Mouse (Mus musculus) heart, embryonic 12.5 days (tissue): ENCODE measurements around the gene Nup214. TPM values are rescaled to one million over a fixed set of nuclear protein-coding genes. Genes with fewer than 3 reads are reported as not detected.

Source experiments
- ATAC-seq: fragments of 200-750 bp; cut with Nextera tagmentation; 2 replicates; pipeline ENCODE4 v1.8.0; 2017; ENCODE audit warnings: moderate TSS enrichment, moderate library complexity; ENCODE audit not compliant: insufficient number of reproducible peaks, low FRiP score
- H3K27ac ChIP-seq: fragments of 300-500 bp; sonication (generic); 2 replicates; pipeline ENCODE4 v1.5.1; 2016; ENCODE audit warnings: mild to moderate bottlenecking, moderate library complexity; ENCODE audit not compliant: poor library complexity, severe bottlenecking
- H3K27me3 ChIP-seq: fragments of 300-500 bp; sonication (generic); replicated peaks from 2 replicates; pipeline ENCODE4 v1.6.1; 2016; ENCODE audit warnings: mild to moderate bottlenecking, moderate library complexity
- H3K36me3 ChIP-seq: fragments of 300-500 bp; sonication (generic); 2 replicates; pipeline ENCODE4 v1.6.1; 2016; ENCODE audit warnings: mild to moderate bottlenecking, moderate library complexity
- H3K4me1 ChIP-seq: fragments of 300-500 bp; sonication (generic); replicated peaks from 2 replicates; pipeline ENCODE4 v1.6.1; 2016; ENCODE audit warnings: mild to moderate bottlenecking
- H3K4me2 ChIP-seq: fragments of 300-500 bp; sonication (generic); 2 replicates; pipeline ENCODE4 v1.6.1; 2016; ENCODE audit warnings: mild to moderate bottlenecking, moderate library complexity
- H3K4me3 ChIP-seq: fragments of 300-500 bp; sonication (generic); 2 replicates; pipeline ENCODE4 v1.5.1; 2016; ENCODE audit warnings: mild to moderate bottlenecking
- H3K9ac ChIP-seq: fragments of 300-500 bp; sonication (generic); 2 replicates; pipeline ENCODE4 v1.6.1; 2016; ENCODE audit warnings: mild to moderate bottlenecking, moderate library complexity
- H3K9me3 ChIP-seq: fragments of 300-500 bp; sonication (generic); replicated peaks from 2 replicates; pipeline ENCODE4 v1.6.1; 2016; ENCODE audit warnings: mild to moderate bottlenecking, moderate library complexity
- WGBS: fragments of 180-500 bp; shearing (Covaris S2); methylation state at CpG from one replicate; pipeline ENCODE4 v1.1.7; 2016; 5-methylcytosine and 5-hydroxymethylcytosine counted together
- polyA plus RNA-seq: library from polyadenylated mRNA; unstranded; fragments of >200 nt; fragmentation: Nextera tagmentation; extraction: Ambion mirVana; gene quantifications from 2 replicates; pipeline ENCODE4 v1.2.1, GENCODE M21; 2016

Nup214 gene
- polyA plus RNA-seq, 1 experiment from 2014 or later: 59.8 TPM

- Histone ChIP-seq H3K4me1 (peaks cover 86% of the 10 kb centered on the region), H3K4me2 (no peak overlapping the region), H3K4me3 (no peak overlapping the region), H3K9me3 (no peaks in the 10 kb centered on the region), H3K27me3 (no peaks in the 10 kb centered on the region), H3K9ac (no peak overlapping the region), H3K36me3 (peaks cover 7% of the 10 kb centered on the region; the same call in 1 of the 2 replicates), H3K27ac (peak overlapping the region; percentile 91)
- 73% methylated on average over 4 of the region's 4 CpGs for WGBS
- no peak for ATAC-seq
These were observed 83.6 kb downstream of the Nup214 start for GRCm38 (mm10) chr2:32057794-32058193.

GRCm38 (mm10) chr2:32058241-32058640 is 84.0 kb downstream of the Nup214 start:
- H3K4me1 ChIP-seq: peaks cover 90% of the 10 kb centered on the region

GRCm38 (mm10) chr2:32058716-32059115 is 84.5 kb downstream of the Nup214 start:
- 44% methylated on average over 5 of the region's 5 CpGs for WGBS
- H3K4me1 ChIP-seq: peaks cover 90% of the 10 kb centered on the region
- H3K27ac ChIP-seq: peak overlapping the region; percentile 91; the same call in 1 of the 2 replicates

More at GRCm38 (mm10) chr2:32058241-32058640, 84.0 kb downstream of the Nup214 start:
- Histone ChIP-seq H3K9ac (no peak overlapping the region), H3K27me3 (no peaks in the 10 kb centered on the region), H3K4me2 (no peak overlapping the region), H3K27ac (peak overlapping the region; percentile 91; the same call in 1 of the 2 replicates), H3K9me3 (no peaks in the 10 kb centered on the region), H3K36me3 (peaks cover 7% of the 10 kb centered on the region; the same call in 1 of the 2 replicates), H3K4me3 (no peak overlapping the region)
- no peak for ATAC-seq
- 82% methylated on average over 9 of the region's 9 CpGs for WGBS

GRCm38 (mm10) chr2:32059613-32060012 is 85.4 kb downstream of the Nup214 start:
- ATAC-seq: no peak
- H3K27ac ChIP-seq: peak overlapping the region; percentile 41
- peaks cover 93% of the 10 kb centered on the region for H3K4me1 ChIP-seq
- no peaks in the 10 kb centered on the region for H3K9me3 ChIP-seq
- no peak overlapping the region for H3K4me2 ChIP-seq
- 0 out of 2 replicates have a peak overlapping the region, but pooled peaks have one; percentile 28 for H3K9ac ChIP-seq
- H3K36me3 ChIP-seq: no peaks in the 10 kb centered on the region
- H3K4me3 ChIP-seq: no peak overlapping the region
- no peaks in the 10 kb centered on the region for H3K27me3 ChIP-seq
- 36% methylated on average over 6 of the region's 6 CpGs for whole genome bisulfite sequencing

More at GRCm38 (mm10) chr2:32058716-32059115, 84.5 kb downstream of the Nup214 start:
- Histone ChIP-seq H3K4me3 (no peak overlapping the region), H3K4me2 (no peak overlapping the region), H3K36me3 (peaks cover 3% of the 10 kb centered on the region; the same call in 1 of the 2 replicates), H3K9ac (no peak overlapping the region), H3K9me3 (no peaks in the 10 kb centered on the region), H3K27me3 (no peaks in the 10 kb centered on the region)
- no peak for ATAC-seq

- Histone ChIP-seq H3K27ac (peak overlapping the region; percentile 96), H3K27me3 (no peaks in the 10 kb centered on the region), H3K4me3 (no peak overlapping the region), H3K9ac (peak overlapping the region; percentile 28; the same call in 1 of the 2 replicates), H3K9me3 (no peaks in the 10 kb centered on the region), H3K4me1 (peaks cover 93% of the 10 kb centered on the region), H3K4me2 (no peak overlapping the region), H3K36me3 (no peaks in the 10 kb centered on the region)
- WGBS: 59% methylated on average over 6 of the region's 6 CpGs
- no peak for ATAC-seq
These were observed 86.1 kb downstream of the Nup214 start for GRCm38 (mm10) chr2:32060228-32060805.

- no peak overlapping the region for H3K9ac ChIP-seq
- H3K9me3 ChIP-seq: no peaks in the 10 kb centered on the region
- peaks cover 97% of the 10 kb centered on the region for H3K4me1 ChIP-seq
- 50% methylated on average over 2 of the region's 2 CpGs for WGBS
- no peak overlapping the region for H3K4me2 ChIP-seq
- ATAC-seq: no peak
- H3K27ac ChIP-seq: peak overlapping the region; percentile 96; the same call in 1 of the 2 replicates
- H3K27me3 ChIP-seq: no peaks in the 10 kb centered on the region
- no peak overlapping the region for H3K4me3 ChIP-seq
- no peaks in the 10 kb centered on the region for H3K36me3 ChIP-seq
These were observed 87.0 kb downstream of the Nup214 start for GRCm38 (mm10) chr2:32061189-32061588.

GRCm38 (mm10) chr2:32061722-32062505 is 87.7 kb downstream of the Nup214 start:
- Histone ChIP-seq H3K4me2 (no peak overlapping the region), H3K9me3 (no peaks in the 10 kb centered on the region), H3K9ac (no peak overlapping the region), H3K27me3 (no peaks in the 10 kb centered on the region), H3K27ac (peak overlapping the region; percentile 96), H3K36me3 (peaks cover 1% of the 10 kb centered on the region; the same call in 1 of the 2 replicates), H3K4me3 (no peak overlapping the region), H3K4me1 (peaks cover 98% of the 10 kb centered on the region)
- WGBS: 42% methylated on average over 12 of the region's 12 CpGs
- ATAC-seq: no peak

GRCm38 (mm10) chr2:32062626-32063410 is 88.6 kb downstream of the Nup214 start:
- Histone ChIP-seq H3K36me3 (peaks cover 10% of the 10 kb centered on the region), H3K9ac (peak overlapping the region; percentile 16; the same call in 1 of the 2 replicates), H3K9me3 (no peaks in the 10 kb centered on the region), H3K27me3 (no peaks in the 10 kb centered on the region), H3K4me3 (no peak overlapping the region), H3K27ac (peak overlapping the region; percentile 96), H3K4me2 (peak overlapping the region; percentile 29; the same call in 1 of the 2 replicates), H3K4me1 (peaks cover 98% of the 10 kb centered on the region)
- 77% methylated on average over 15 of the region's 15 CpGs for WGBS
- no peak for ATAC-seq

GRCm38 (mm10) chr2:32063451-32064151 is 89.4 kb downstream of the Nup214 start:
- Histone ChIP-seq H3K9ac (peak overlapping the region; percentile 56; the same call in 1 of the 2 replicates), H3K4me1 (peaks cover 100% of the 10 kb centered on the region), H3K36me3 (peaks cover 18% of the 10 kb centered on the region), H3K27me3 (no peaks in the 10 kb centered on the region), H3K4me2 (peak overlapping the region; percentile 29), H3K27ac (peak overlapping the region; percentile 96), H3K4me3 (no peak overlapping the region), H3K9me3 (no peaks in the 10 kb centered on the region)
- ATAC-seq: no peak
- WGBS: 39% methylated on average over 7 of the region's 7 CpGs

GRCm38 (mm10) chr2:32064913-32065312 is 90.7 kb downstream of the Nup214 start:
- H3K27ac ChIP-seq: peak overlapping the region; percentile 96
- no peaks in the 10 kb centered on the region for H3K27me3 ChIP-seq
- no peaks in the 10 kb centered on the region for H3K9me3 ChIP-seq
- no peak overlapping the region for H3K4me3 ChIP-seq
- peak overlapping the region; percentile 29 for H3K4me2 ChIP-seq
- ATAC-seq: no peak
- H3K9ac ChIP-seq: peak overlapping the region; percentile 56; the same call in 1 of the 2 replicates
- H3K4me1 ChIP-seq: peaks cover 98% of the 10 kb centered on the region
- WGBS: 41% methylated on average over 13 of the region's 13 CpGs
- peaks cover 30% of the 10 kb centered on the region for H3K36me3 ChIP-seq
